Mouse (Mus musculus): Measurements from ENCODE around the gene Mertk. TPM values are rescaled to one million over a fixed set of nuclear protein-coding genes. Genes with fewer than 3 reads are reported as not detected.
"Not testable (repeated sequence)": the region's sequence is repeated elsewhere in the genome, so short reads cannot be mapped to it uniquely, and the experiment has no call there.

Mertk gene
- polyA plus RNA-seq (2011; ENCODE audit: insufficient read length, low read depth, missing spikeins): 7.3 and 9.3 TPM in 2 replicates

DNA sequence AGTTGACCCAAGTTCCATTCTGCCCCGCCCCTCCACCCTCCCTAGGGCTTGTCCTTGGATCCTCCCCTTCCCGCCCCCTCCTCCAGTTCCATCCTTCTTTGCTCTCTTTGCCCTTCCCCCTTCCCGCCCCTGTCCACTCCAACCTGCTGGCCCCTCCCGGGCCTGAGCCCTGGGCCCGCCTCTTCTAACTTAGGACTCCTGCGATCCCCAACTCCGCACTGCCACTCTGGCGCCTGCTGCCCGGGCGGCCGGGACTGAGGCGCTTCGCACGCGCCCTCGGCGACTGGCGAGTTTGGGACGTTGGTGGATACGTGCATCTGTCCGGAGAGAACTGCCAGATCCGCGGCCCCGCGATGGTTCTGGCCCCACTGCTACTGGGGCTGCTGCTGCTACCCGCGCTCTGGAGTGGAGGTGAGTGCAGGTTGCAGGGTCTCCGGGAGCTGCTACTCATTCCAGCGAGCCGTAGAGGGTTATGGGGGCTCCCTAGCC, at the start of gene Mertk:
Mertk (plus strand) TSS at position 264 of the 489 bp plus-strand sequence.
- no peak for TF ChIP-seq CTCF (IDR thresholded peaks at IDR 0.05; ENCODE audit: borderline replicate concordance, insufficient read depth, low read length)
- TF ChIP-seq POLR2A (IDR thresholded peaks at IDR 0.05; ENCODE audit: low read depth, low read length): peak; percentile 95
- 0 out of 2 replicates have a peak, but pooled peaks cover 3% of the 10 kb centered on the region for H3K4me1 ChIP-seq (ENCODE audit: control insufficient read depth, insufficient read depth, low read length)
- peak within 1 kb of the TSS; percentile 75 for H3K4me3 ChIP-seq (ENCODE audit: insufficient read depth, low read length)

DNA sequence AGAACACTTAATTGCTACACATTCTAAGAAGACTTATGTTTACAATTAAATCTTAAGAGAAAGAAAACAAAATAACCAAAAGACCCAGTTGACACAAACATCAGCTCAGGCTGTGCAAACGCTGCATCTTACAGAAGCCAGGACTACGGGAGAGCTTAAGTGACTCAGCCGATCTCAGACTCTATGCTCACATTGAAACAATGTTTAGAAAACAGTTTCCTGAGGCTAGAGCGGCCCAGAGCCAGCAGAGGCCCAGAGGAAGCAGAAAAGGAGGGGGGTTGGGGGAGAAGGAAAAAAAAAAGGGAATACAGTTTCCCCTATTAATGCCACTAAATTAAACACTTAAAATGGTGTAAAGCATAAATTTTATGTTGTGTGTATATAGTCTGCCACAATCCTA, 18.1 kb upstream of the Mertk start:
- Histone ChIP-seq H3K27ac (ENCODE audit: insufficient read depth, low read length) (no peak overlapping the region), H3K4me3 (ENCODE audit: insufficient read depth, low read length) (no peak overlapping the region), H3K4me1 (ENCODE audit: control insufficient read depth, insufficient read depth, low read length) (peaks cover under 1% of the 10 kb centered on the region; the same call in 1 of the 2 replicates)
- TF ChIP-seq POLR2A (IDR thresholded peaks at IDR 0.05; ENCODE audit: low read depth, low read length): no peak
- TF ChIP-seq CTCF (IDR thresholded peaks at IDR 0.05; ENCODE audit: borderline replicate concordance, insufficient read depth, low read length): no peak

More for the DNA sequence above, at the start of gene Mertk:
- H3K27ac ChIP-seq (ENCODE audit: insufficient read depth, low read length): peak within 1 kb of the TSS; percentile 86

DNA sequence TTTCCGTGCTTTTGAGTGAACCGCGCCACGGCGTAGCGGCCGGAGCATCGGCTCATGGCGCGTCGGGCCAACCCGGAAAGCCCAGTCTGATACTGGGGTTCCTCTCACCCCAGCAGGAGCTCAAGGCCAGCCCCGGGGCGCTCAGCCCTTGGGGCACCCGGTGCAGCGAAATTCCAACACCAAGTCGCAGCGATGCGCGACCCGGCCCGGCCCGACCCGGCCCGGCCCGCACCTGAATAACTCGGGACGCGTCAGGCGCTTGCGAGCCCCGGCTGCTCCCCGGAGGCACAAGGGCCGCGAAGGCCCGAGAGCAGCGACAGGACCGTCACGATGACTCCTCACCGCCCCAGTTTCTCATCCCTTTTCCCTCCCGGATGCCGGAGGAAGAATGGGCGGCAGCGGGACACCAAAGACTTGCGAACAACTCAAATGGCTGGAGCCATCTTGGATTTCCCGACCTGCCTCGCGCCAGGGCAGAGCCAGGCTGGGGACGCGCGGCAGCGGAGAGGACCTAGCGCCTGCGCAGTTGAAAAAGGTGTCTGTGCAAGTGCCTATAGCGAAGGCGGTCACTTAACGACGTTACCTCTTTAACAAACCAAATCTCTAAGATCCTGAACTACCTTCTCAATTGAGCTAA, 11.7 kb upstream of the Mertk start, which contains the start of gene Anapc1:
Anapc1 (minus strand) TSS at position 471 of the 637 bp plus-strand sequence.
- H3K27ac ChIP-seq (ENCODE audit: insufficient read depth, low read length): peak within 1 kb of the TSS; percentile 89
- peak within 1 kb of the TSS; percentile 94 for H3K4me3 ChIP-seq (ENCODE audit: insufficient read depth, low read length)
- TF ChIP-seq CTCF (IDR thresholded peaks at IDR 0.05; ENCODE audit: borderline replicate concordance, insufficient read depth, low read length): no peak
- peak; percentile 93 for TF ChIP-seq POLR2A (IDR thresholded peaks at IDR 0.05; ENCODE audit: low read depth, low read length)
- peaks cover 8% of the 10 kb centered on the region for H3K4me1 ChIP-seq (ENCODE audit: control insufficient read depth, insufficient read depth, low read length)

DNA sequence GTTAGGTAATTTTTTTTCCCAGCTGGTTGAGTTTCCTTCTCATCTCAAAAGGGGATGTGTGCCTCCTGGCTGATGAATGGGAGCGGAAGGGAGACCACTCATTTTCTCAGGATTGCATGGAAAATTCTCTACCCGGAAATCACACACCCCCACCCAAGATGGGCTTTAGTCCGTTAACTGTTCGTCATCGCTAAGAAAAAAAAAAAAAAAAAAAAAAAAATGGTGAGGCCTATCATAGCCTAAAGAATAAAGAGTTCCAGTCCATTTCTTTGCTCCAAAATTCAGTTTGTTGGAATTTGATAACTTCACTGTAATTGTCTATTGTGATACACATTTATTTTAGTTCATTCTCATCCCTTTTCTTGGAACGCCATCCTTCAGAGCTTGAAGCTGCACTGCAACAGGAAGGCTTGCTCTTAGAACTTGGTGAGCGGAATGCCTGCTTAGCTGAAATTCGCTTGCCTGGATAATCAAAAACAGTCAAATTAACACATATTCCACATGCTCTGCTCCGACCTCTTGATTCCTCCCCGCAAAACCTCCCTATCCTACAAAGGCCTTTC, 11.1 kb upstream of the Mertk start:
- H3K4me3 ChIP-seq (ENCODE audit: insufficient read depth, low read length): peak overlapping the region; percentile 94; the same call in 1 of the 2 replicates
- no peak for TF ChIP-seq CTCF (IDR thresholded peaks at IDR 0.05; ENCODE audit: borderline replicate concordance, insufficient read depth, low read length)
- no peak for TF ChIP-seq POLR2A (IDR thresholded peaks at IDR 0.05; ENCODE audit: low read depth, low read length)
- H3K4me1 ChIP-seq (ENCODE audit: control insufficient read depth, insufficient read depth, low read length): peaks cover 9% of the 10 kb centered on the region
- H3K27ac ChIP-seq (ENCODE audit: insufficient read depth, low read length): peak overlapping the region; percentile 89

DNA sequence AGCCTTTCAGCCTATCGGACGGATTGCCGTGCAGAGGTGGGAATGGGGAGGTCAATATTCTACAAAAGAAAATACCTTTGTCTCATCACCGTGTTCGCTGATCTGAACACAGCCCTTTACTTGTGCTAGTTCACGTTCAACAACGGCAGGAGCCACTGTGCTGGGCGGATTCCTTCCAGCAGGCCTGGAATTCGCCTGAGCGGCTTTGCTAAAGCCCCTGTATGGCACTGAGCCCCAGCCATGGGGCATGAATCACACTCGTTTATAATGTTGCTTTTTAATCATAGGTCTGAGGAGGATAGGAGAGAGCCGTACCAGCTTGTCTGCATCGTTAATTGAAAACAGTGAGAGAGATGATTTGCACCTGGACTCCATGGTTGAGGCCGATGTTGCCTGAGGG, 6.4 kb upstream of the Mertk start:
- no peak for TF ChIP-seq POLR2A (IDR thresholded peaks at IDR 0.05; ENCODE audit: low read depth, low read length)
- TF ChIP-seq CTCF (IDR thresholded peaks at IDR 0.05; ENCODE audit: borderline replicate concordance, insufficient read depth, low read length): no peak
- peak overlapping the region; percentile 84 for H3K27ac ChIP-seq (ENCODE audit: insufficient read depth, low read length)
- H3K4me1 ChIP-seq (ENCODE audit: control insufficient read depth, insufficient read depth, low read length): peaks cover 11% of the 10 kb centered on the region
- no peak overlapping the region for H3K4me3 ChIP-seq (ENCODE audit: insufficient read depth, low read length)

DNA sequence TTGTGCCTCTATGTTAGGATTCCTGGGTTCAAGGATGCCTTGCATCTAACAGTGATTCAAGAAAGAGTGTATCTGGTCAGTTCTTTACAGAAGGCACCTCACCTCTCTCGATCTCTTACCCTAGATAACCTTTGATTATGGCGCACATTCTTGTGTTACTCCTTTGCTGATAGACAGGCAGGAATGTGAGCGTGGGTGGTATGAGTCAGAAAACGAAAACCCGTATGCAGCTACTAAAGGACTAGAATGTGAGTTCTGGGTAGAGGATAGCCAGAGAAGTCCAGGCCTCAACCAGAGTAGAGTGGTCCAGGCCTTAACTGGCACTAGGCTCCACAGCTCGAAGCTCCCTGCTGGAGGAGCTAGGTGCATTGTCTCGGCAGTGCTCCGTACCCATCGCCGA, 6.0 kb upstream of the Mertk start:
- Histone ChIP-seq H3K4me1 (ENCODE audit: control insufficient read depth, insufficient read depth, low read length) (peaks cover 10% of the 10 kb centered on the region), H3K4me3 (ENCODE audit: insufficient read depth, low read length) (no peak overlapping the region), H3K27ac (ENCODE audit: insufficient read depth, low read length) (peak overlapping the region; percentile 84)
- TF ChIP-seq POLR2A (IDR thresholded peaks at IDR 0.05; ENCODE audit: low read depth, low read length): no peak
- no peak for TF ChIP-seq CTCF (IDR thresholded peaks at IDR 0.05; ENCODE audit: borderline replicate concordance, insufficient read depth, low read length)

DNA sequence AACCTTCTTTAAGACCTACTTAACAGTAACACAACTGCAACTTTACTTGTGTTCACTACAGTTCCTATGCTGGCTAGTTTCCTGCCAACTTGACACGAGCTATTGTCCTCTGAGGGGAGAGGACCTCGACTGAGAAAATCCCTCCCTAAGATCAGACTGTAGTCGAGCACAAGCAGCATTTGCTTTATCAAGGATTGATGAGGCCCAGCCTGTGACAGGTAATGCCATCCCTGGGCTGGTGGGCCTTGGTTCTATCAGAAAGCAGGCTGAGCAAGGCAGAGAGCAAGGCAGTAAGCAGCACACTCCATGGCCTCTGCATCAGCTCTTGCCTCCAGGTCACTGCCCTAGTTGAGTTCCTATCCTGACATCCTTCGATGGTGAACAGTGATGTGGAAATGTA, 5.5 kb upstream of the Mertk start:
- Histone ChIP-seq H3K4me1 (ENCODE audit: control insufficient read depth, insufficient read depth, low read length) (peaks cover 7% of the 10 kb centered on the region; the same call in 1 of the 2 replicates), H3K27ac (ENCODE audit: insufficient read depth, low read length) (peak overlapping the region; percentile 84)
- TF ChIP-seq POLR2A (IDR thresholded peaks at IDR 0.05; ENCODE audit: low read depth, low read length) (no peak), CTCF (IDR thresholded peaks at IDR 0.05; ENCODE audit: borderline replicate concordance, insufficient read depth, low read length) (no peak)

DNA sequence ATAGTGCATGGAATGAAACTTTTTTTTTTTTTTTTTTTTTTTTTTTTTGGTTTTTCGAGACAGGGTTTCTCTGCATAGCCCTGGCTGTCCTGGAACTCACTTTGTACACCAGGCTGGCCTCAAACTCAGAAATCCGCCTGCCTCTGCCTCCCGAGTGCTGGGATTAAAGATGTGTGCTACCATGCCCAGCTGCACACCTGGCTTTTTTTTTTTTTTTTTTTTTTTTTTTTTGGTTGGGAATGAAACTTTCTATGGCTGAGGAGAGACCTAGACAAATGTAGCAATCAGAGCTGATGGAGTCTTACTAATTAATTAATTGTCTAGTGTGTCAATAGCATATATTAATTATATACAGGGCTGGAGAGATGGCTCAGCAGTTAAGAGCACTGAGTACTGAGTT, 4.9 kb upstream of the Mertk start:
- H3K4me3 ChIP-seq (ENCODE audit: insufficient read depth, low read length); H3K27ac ChIP-seq (ENCODE audit: insufficient read depth, low read length); H3K4me1 ChIP-seq (ENCODE audit: control insufficient read depth, insufficient read depth, low read length): not testable (repeated sequence)

More for the DNA sequence above, 5.5 kb upstream of the Mertk start:
- no peak overlapping the region for H3K4me3 ChIP-seq (ENCODE audit: insufficient read depth, low read length)

DNA sequence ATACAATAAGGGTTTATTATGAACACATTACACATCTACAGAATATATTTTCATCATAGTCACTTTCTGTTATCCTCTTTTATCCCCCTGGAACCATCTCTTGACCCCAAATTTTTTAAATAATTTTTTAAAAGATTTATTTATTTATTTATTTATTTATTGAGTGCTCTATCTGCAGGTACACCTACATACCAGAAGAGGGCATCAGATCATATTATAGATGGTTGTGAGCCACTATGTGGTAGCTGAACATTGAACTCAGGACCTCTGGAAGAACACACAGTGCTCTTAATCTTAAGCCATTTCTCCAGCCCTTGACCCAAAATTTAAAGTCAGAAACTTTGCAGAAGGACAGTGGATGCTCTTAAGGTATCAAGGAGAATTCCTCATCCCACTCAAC, 4.2 kb upstream of the Mertk start:
- no peak overlapping the region for H3K4me3 ChIP-seq (ENCODE audit: insufficient read depth, low read length)
- H3K27ac ChIP-seq (ENCODE audit: insufficient read depth, low read length): no peak overlapping the region
- TF ChIP-seq POLR2A (IDR thresholded peaks at IDR 0.05; ENCODE audit: low read depth, low read length) (no peak), CTCF (IDR thresholded peaks at IDR 0.05; ENCODE audit: borderline replicate concordance, insufficient read depth, low read length) (no peak)
- peaks cover 7% of the 10 kb centered on the region; the same call in 1 of the 2 replicates for H3K4me1 ChIP-seq (ENCODE audit: control insufficient read depth, insufficient read depth, low read length)

DNA sequence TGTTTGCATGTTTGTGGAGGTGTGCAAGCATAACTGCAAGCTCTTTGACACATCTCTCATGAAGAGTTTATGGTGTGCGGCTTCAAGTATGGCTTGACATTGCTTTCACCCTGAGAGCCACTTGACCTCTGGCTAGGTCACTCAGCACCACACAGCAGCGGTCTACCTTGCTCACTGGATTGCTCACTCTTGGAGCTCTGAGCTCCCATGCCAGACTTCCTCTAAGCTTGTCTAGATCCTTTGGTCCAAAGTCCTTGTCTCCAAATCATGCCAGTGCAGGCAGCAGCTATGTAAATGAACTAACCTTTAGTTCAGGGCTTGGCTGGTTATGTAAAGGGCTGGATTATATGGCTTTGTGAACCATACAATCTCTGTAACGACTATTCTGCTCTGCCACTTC, 2.3 kb upstream of the Mertk start:
- TF ChIP-seq POLR2A (IDR thresholded peaks at IDR 0.05; ENCODE audit: low read depth, low read length) (no peak), CTCF (IDR thresholded peaks at IDR 0.05; ENCODE audit: borderline replicate concordance, insufficient read depth, low read length) (no peak)
- peaks cover 9% of the 10 kb centered on the region; the same call in 1 of the 2 replicates for H3K4me1 ChIP-seq (ENCODE audit: control insufficient read depth, insufficient read depth, low read length)
- H3K27ac ChIP-seq (ENCODE audit: insufficient read depth, low read length): no peak overlapping the region
- no peak overlapping the region for H3K4me3 ChIP-seq (ENCODE audit: insufficient read depth, low read length)

All from embryonic fibroblast, embryonic 13.5 days (primary cell).